Mouse (Mus musculus): ENCODE data around the gene Phb2. TPM values are rescaled to one million over a fixed set of nuclear protein-coding genes. Genes with fewer than 3 reads are reported as not detected.

Phb2 gene
- polyA plus RNA-seq (2017; shearing (Covaris generic)), result 140 TPM

GRCm38 (mm10) chr6:124711824-124712782 is at the start of gene Phb2, which contains the start of gene Emg1:
Phb2 (plus strand) TSS chr6:124712336.
Emg1 (minus strand) TSS chr6:124712178.

GRCm38 (mm10) chr6:124662477-124663423 is 49.4 kb upstream of the Phb2 start, which contains the start of gene Lpcat3:
Lpcat3 (plus strand) TSS chr6:124663027.

GRCm38 (mm10) chr6:124738511-124739023 is 26.4 kb downstream of the Phb2 start, which contains the start of gene Ptpn6:
Ptpn6 (minus strand) TSS chr6:124738714.

GRCm38 (mm10) chr6:124740888-124741761 is 29.0 kb downstream of the Phb2 start, which contains the start of gene Grcc10:
Grcc10 (minus strand) TSS chr6:124741374.

GRCm38 (mm10) chr6:124755831-124756595 is 43.9 kb downstream of the Phb2 start, which contains the start of the genes Gm45234 and Atn1:
Gm45234 (minus strand) TSS chr6:124756021.
Atn1 (minus strand) TSS chr6:124756524.

Other genes starting within 250 kb of the Phb2 start
- not detected for gene Clstn3, start 247.5 kb upstream of the Phb2 start, polyA plus RNA-seq (2017; shearing (Covaris generic))
- gene C1rl, start 219.2 kb upstream of the Phb2 start, polyA plus RNA-seq (2017; shearing (Covaris generic)), result not detected
- 0.17 TPM for gene C1ra, start 199.9 kb upstream of the Phb2 start, polyA plus RNA-seq (2017; shearing (Covaris generic))
- gene C1s1, start 170.0 kb upstream of the Phb2 start, polyA plus RNA-seq (2017; shearing (Covaris generic)), result not detected
- not detected for gene C1rb, start 142.0 kb upstream of the Phb2 start, polyA plus RNA-seq (2017; shearing (Covaris generic))
- not detected for gene C1s2, start 76.3 kb upstream of the Phb2 start, polyA plus RNA-seq (2017; shearing (Covaris generic))
- gene Lpcat3, start 49.3 kb upstream of the Phb2 start, polyA plus RNA-seq (2017; shearing (Covaris generic)), result 77.1 TPM
- 347 TPM for gene Emg1, start 158 bp upstream of the Phb2 start, polyA plus RNA-seq (2017; shearing (Covaris generic))
- gene Ptpn6, start 26.4 kb downstream of the Phb2 start, polyA plus RNA-seq (2017; shearing (Covaris generic)), result 357 TPM
- 578 TPM for gene Grcc10, start 29.0 kb downstream of the Phb2 start, polyA plus RNA-seq (2017; shearing (Covaris generic))
- gene Gm45234, start 43.7 kb downstream of the Phb2 start, polyA plus RNA-seq (2017; shearing (Covaris generic)), result not detected
- 3.1 TPM for gene Atn1, start 44.2 kb downstream of the Phb2 start, polyA plus RNA-seq (2017; shearing (Covaris generic))
- 5.0 TPM for gene Eno2, start 57.3 kb downstream of the Phb2 start, polyA plus RNA-seq (2017; shearing (Covaris generic))
- 2.5 TPM for gene Lrrc23, start 67.4 kb downstream of the Phb2 start, polyA plus RNA-seq (2017; shearing (Covaris generic))
- gene Spsb2, start 96.3 kb downstream of the Phb2 start, polyA plus RNA-seq (2017; shearing (Covaris generic)), result 8.1 TPM
- gene Tpi1, start 102.0 kb downstream of the Phb2 start, polyA plus RNA-seq (2017; shearing (Covaris generic)), result 133 TPM
- 133 TPM for gene Usp5, start 117.1 kb downstream of the Phb2 start, polyA plus RNA-seq (2017; shearing (Covaris generic))
- gene Cdca3, start 117.2 kb downstream of the Phb2 start, polyA plus RNA-seq (2017; shearing (Covaris generic)), result 8.8 TPM
- not detected for gene Gnb3, start 127.9 kb downstream of the Phb2 start, polyA plus RNA-seq (2017; shearing (Covaris generic))
- 0.10 TPM for gene P3h3, start 145.4 kb downstream of the Phb2 start, polyA plus RNA-seq (2017; shearing (Covaris generic))
- gene Gpr162, start 151.6 kb downstream of the Phb2 start, polyA plus RNA-seq (2017; shearing (Covaris generic)), result 0.43 TPM
- gene Cd4, start 175.9 kb downstream of the Phb2 start, polyA plus RNA-seq (2017; shearing (Covaris generic)), result 308 TPM
- gene Lag3, start 199.4 kb downstream of the Phb2 start, polyA plus RNA-seq (2017; shearing (Covaris generic)), result 4.4 TPM
- 10.0 TPM for gene Ptms, start 207.8 kb downstream of the Phb2 start, polyA plus RNA-seq (2017; shearing (Covaris generic))
- gene Mlf2, start 219.1 kb downstream of the Phb2 start, polyA plus RNA-seq (2017; shearing (Covaris generic)), result 107 TPM